Mouse (Mus musculus): ENCODE data around the gene Fbxo42.

The Fbxo42 gene

DNA sequence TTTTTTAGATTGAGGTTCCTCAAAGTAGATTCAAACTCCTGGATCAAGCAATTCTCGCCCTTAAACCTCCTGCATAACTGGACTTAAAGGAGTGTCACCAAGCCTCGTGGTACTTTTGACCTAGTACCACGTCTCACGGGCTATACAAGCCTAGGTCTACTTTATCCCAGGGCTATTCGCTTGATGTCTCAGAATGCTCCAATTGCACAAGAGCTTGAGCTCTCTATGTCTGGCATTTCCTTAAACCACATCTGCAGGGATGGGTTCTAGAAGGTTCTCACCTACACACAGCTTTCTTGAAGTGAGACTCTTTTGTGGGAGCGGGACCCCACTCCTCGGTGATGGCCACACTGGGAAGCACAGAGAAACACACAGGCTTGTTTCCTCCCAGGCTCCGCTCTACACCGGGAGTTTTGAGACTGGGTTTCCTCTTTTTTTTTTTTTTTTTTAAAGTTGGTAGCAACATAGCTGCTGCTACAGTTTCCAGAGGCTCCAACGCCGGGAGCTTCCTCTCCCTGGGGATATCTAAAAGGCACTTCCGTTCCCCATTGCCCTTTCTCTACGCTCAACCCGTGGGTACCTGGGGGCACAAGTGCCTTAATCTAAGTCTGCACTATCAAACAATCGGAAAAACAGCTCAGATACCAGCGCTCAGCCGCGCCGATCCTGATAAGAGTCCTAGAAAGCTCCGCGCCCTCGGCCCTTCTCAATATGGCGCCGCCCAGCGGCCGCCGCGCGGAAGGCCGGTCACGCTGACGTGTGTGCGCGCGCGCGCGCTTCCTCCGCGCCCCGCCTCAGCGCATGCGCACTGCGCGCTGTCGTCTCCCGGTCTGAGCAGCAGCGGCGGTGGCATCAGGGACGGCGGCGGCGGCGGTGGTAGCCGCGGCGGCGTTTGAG is at the start of gene Fbxo42:
Fbxo42 (plus strand) TSS at position 802 of the 897 bp plus-strand sequence.
- DNase-seq, result peak; percentile 97

DNA sequence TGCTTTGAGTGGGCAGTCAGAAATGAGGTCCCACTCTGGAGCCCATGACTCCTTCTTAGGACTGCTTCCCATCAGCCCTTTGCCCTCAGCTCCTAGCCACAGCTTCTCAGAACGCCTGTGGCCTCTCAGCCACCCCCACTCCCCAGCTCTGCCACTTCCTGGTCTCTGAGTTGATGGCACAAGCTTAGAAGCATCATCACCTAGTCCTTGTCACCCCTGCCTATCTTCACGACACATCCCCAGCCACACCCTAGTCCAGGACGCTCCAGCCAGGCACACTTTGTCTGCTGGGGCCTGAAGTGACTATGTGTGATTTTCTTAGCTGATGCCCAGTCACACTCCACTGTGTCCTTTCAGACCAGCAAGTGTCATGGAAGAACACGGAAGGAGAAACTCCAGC is 48.8 kb upstream of the Fbxo42 start:
- no peak for DNase-seq

- DNase-seq, result no peak
These were observed 47.8 kb upstream of the Fbxo42 start for GRCm38 (mm10) chr4:141099956-141100355.

- no peak for DNase-seq
These were observed 46.4 kb upstream of the Fbxo42 start for GRCm38 (mm10) chr4:141101291-141101690.

- DNase-seq, result peak; percentile 25
These were observed 45.9 kb upstream of the Fbxo42 start for GRCm38 (mm10) chr4:141101855-141102254.

DNA sequence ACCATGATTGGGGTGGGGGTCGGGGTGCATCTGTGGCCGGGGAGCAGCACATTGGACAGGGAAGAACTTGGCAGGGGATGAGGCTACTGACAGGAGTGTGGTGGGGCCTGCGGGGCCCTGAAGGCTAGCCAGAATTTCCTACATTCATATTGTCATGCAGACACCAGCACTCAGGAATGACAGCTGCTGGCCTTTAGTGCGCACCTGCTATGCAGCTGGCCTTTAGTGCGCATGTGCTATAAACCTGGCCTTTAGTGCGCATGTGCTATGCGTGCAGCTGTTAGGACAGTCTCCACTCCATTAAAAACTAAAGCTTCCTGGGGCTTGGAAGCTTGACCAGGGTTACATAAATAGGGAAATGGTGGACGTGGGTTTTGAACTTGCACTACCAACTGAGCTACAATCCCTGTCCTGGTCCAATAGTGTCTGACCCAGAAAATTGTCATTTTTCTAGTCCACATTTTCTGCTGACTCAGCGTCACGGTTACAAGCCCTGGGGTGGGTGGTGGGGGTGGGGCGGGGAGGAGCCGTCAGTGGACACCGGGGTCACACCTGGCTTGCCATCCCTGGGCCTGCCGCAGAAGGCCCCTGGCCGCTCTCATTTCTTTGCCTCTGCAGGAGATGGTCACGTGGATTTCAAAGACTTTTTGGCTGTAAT is 41.1 kb upstream of the Fbxo42 start:
- no peak for DNase-seq

DNA sequence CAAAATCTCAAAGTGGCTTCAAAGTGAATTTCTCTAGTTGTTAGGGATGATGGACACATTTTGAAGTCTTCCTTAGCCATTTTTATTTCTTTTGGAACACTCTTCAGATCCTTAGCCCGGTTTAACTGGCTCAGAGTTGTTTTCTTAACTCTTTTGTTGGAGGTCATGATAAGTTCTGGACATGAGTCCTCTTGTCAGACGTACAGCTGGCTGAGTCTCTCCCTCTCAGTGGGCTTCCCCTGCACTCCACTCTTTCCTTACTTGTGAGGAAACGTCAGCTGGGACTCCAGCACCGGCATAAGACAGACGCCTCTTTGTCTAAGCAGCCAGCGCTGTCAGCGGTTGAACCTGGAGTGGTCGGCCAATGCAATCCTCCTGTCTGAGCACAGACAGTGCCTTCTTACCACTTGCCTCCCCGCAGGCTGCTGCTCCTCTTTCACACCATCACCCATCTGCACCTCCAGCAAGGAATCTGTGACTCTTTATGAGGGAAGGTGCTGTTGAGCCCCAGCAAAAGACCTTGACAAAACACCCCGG is 39.4 kb upstream of the Fbxo42 start:
- peak; percentile 46 for DNase-seq

GRCm38 (mm10) chr4:141113831-141114230 is 33.9 kb upstream of the Fbxo42 start:
- DNase-seq, result no peak

- DNase-seq, result no peak
These were observed 33.2 kb upstream of the Fbxo42 start for GRCm38 (mm10) chr4:141114521-141114981.

GRCm38 (mm10) chr4:141115398-141115797 is 32.3 kb upstream of the Fbxo42 start:
- DNase-seq, result no peak

DNA sequence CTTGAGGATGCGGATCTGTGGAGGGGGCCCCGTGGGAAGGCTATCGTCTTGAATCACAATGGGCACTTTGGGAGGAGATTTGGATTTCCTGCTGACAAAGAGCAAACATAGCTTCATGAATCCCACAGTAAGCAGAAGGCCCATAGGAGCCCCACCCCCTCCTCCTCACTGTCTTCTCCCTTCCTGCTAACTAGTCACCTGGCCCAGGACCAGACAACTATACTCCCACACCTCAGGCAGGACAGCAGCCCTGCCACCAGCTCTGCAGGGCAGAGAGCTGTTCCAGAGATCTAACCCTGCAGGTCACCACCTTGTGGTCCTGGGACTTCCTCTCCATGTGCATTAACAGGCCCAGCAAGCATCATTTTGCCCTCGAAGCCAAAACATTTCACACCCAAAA is 29.0 kb upstream of the Fbxo42 start:
- DNase-seq, result no peak

DNA sequence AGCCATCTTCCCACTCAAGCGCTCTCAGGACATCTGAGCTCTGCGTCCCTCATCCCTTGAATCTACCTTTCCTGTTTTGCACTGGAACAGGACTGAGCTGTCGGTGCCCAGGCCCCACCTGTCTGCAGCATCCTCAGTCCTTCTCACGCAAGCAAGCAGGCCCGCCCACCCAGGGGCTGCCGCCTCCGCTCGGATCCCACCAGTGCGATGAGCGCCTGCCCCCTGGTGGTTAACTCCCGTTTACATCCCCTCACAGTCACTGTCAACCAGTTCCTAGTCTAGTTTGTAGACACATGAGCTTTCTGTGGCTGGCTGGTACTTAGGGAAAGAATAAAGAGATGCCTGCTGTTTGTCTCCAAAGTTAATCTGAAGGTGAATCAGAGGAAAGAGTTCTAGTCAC is 27.0 kb upstream of the Fbxo42 start:
- DNase-seq, result peak; percentile 85

GRCm38 (mm10) chr4:141122663-141123062 is 25.1 kb upstream of the Fbxo42 start:
- no peak for DNase-seq

DNA sequence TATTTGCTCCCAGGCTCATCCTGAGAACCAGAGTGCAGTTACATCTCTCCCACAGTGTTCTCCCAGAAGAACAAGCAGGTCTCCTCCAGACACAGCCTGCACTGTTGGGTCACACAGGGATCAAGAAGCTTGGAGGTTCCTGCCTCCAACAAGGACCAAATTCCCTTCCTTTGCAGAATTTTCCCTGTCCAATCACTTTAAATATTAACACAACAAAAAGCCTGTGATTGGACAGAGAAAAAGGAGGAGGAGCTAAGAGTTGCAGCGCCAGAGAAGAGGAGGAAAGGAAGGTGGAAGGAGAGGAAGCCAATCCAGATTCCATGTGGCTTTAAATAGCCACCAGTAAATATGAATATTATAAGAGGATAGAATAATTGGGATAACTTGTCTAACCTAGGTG is 24.6 kb upstream of the Fbxo42 start:
- DNase-seq, result no peak

DNA sequence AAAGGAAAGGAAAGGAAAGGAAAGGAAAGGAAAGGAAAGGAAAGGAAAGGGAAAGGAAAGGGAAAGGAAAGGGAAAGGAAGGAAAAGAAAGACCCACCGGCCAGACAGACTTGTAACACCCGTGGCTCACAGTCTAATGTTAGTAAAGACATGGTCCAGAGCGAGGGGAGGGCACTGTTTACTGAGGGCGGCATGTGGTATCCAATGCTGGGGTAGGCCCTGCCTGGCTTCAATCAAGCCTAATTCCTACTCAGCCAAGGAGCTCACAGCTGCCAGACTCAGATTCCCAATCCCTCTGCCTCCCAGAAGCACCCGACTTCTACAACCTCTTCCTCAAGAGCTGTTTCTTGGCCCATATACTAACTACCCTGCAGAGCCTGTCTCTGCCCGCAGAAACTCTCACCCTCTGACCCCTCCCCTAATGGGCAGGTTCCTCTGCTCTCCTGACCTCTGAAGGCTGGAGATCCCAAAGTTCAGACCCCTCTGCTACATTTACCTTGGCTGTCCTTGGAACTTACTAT is 18.5 kb upstream of the Fbxo42 start:
- no peak for DNase-seq

GRCm38 (mm10) chr4:141130704-141131342 is 16.9 kb upstream of the Fbxo42 start:
- DNase-seq, result no peak

GRCm38 (mm10) chr4:141131531-141132061 is 16.1 kb upstream of the Fbxo42 start:
- no peak for DNase-seq

DNA sequence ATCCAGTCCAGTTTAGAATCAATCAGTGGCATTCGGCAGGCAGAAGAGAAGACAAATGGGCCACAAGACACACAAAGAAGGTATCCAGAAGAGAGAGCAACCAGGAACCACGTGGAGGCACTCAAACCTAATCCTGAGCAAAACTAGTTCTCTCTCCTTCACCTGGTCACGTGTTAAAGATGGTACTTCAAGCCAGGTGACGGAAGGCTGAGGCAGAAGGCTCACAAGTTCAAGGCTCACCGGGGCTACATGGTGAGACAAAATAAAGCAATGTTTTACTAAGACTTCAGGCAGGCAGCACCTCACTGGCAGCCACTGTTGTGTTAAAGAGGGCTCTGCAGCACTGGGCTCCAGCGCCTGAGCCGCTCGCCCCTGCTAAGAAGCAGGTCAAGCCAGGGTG is 15.5 kb upstream of the Fbxo42 start:
- no peak for DNase-seq

DNA sequence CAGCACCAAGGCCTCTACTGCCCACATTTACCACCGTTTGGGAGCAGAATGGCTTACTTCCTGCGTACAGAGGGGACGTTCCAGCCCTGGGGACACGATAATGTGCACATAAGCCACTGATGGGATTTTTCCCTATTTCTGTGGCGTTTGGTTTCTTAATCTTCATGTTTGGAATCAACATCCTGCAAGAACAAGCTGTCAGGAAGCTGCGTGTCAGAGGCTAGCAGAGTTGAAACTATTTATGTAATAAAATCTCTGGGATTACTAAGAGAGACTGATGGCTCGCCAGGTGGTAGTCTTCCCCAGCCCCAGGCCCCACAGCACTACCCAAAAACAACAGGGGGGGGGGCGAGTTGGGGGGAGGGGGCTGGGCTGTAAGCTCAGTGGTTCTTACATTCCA is 14.5 kb upstream of the Fbxo42 start:
- no peak for DNase-seq

DNA sequence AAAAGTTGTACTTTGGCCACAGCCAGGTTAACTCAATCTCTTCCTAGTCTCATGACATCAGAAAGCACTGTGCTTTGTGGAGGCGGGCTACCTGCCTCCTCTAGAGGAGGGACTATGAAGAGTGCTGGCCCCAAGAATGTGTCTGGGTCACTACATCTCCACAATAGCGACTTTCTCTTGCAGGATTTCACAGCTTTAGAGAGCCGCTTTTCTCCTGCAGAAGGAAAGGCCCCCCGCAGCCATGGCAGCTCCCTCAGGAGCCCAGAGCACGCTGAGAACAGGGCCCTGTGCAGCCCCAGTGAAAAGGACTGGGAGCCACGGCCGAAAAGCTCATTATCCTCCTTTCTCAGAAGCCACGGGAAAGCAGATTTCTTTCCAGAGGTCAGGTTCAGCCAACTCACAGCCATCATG is 13.7 kb upstream of the Fbxo42 start:
- peak; percentile 37 for DNase-seq

DNA sequence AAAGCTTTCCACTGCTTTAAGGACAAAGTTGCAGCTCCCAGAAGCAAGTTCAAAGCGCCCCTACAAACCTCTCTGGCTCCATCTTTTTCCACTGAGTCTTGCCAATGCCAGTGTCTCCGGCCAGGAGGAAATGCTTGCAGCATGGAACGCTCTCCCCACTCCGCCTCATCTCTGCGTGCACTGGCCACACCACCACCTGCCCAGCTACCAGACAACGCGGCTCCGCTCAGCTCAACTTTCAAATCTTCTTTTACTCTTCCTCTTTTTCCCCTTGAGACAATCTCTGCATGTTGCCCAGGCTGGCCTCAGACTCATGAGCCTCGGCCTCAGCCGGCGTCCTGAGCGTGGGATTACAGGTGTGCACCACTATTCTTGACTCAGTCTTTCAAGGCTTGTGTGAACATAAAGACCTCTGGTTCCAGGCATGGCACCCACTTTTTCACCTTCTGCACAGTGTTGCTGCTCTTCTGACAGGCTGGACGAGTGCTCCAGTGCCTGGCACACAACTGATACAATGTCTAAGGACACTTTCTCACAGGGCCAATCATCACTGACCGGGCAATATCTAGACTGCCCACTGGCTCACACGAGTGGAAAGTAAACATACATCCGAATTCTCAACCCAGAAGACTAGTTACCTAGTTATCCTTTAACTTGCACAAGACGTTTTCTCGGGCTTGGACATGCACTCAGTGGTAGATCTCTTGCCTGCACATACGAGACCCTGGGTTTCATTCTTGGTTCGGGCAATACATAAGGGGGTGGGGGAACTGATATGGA is 12.8 kb upstream of the Fbxo42 start:
- DNase-seq, result no peak

DNA sequence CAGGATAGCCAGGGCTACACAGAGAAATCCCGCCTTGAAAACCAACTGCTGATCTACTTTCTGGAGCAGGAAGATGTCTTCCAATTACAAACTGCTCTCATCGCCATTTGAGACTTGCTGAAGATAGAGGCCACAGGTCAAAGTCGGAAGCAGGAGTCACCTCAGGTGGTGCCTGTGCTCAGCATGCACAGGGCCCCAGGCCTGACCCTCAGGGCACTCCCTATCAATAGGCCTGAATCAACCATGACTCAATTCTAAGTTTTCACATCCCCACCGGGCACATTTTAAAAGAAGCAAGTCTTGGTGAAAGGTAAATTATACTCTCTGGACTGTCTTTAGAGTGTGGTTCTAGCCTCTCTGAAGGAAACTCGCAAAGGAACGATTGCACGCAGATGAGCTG is 11.6 kb upstream of the Fbxo42 start:
- no peak for DNase-seq

Data from embryo, embryonic 11 days (tissue).